Mouse (Mus musculus) spleen, postnatal 36 days (tissue): ENCODE measurements at regions not wholly inside any gene's neighbourhood (a gene's known extent, or its start where the extent isn't known, plus 50 kb on each side); places are given as distances from the start of the nearest gene placed in this dataset.

Experiments
- DNase-seq, 2 experiments: peaks; one replicate each; pipeline ENCODE4 v3.0.0; 2022; ENCODE audit warnings: low spot score in 2 of 2, mixed read lengths in 1 of 2

DNA sequence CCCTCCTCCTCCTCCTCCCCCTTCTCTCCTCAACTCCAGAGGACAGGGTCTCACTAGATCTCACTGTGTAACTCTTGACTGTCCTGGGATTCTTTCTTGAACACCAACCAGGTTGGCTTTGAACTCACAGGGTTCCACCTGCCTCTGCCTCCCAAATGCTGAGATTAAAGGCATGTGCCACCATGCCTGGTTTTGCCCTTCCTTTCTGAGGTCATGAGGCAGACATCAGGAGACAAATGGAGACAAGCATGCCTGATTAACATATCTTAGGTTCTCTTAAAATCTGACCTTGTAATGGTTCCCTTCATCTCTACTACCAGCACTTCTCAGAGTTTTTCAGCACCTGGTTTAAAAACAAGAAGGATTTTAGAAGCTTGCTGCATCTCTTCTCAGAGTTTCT is 143.5 kb downstream of the Gm10260 start:
- no peak for DNase-seq

DNA sequence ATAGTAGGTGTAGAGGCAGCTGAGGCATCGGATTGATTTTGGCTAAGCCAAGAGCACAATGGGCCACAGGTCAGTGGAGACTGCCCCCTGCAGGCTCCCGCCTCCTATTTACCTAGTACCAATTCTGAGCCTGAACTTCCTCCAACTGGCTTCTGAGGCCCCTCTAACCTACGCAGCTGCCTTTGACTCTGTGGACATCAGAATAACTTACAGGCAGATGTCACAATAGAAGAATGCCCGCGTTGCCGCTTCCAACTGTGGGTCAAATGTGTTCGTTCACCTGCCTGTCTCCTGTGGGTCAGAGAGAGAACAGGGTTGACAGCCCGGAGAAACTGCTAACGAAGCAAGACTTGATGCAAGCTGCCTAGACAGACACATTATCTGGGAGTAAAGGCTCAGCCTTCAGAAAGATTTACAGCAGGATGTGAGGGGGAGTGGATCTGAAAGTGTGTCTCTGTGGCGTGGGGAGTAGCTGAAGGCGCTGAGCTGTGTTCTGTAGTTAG is 153.2 kb downstream of the Gm10260 start:
- DNase-seq, result peak; percentile 16 to 19

DNA sequence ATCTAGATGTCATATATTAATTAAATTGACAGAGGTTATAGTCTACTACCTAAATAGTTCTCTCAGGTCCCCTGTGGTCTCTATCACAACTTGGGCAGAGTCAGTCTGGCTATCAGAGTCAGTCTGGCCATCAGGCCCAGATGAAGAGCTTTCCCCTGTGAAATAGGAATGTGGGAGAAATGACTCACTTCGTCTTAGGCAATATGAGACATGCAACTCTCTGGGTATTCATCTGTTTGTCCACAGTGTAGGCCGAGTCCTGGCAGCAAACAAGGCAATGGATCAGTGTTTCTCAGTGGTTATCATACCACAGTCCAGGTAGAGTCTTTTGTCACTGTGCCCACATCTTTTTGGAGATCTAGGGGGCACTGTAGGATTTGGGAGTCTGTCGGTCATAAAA is 156.0 kb downstream of the Gm10260 start:
- no peak for DNase-seq

DNA sequence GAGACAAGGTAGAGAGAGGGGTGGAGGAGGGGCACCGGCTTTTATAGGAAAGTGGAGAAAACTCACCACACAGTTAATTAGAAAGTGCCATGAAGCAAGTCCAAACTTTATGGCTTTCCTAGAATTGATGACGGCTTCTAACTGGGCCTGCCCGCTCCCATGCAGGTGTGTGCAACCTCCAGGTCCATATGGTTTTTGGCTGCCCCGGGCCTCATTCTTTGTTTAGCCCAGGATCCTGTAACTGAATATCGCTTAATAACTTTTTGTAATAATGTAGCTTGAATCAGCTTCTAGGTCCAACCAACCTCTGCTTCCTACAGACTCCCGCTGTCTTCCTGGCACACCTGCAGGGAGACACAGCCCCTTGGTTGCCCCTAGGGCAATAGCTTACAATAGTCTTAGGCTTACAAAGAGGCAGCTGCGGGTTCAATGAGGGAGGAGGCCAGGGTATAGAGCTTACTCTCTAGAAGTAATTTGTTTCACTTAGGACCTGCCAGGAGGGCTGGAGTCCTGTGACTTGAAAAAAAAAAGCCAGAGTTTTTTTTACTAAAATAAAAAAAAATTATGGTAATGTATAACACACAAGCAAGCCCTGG is 159.2 kb downstream of the Gm10260 start:
- no peak for DNase-seq

DNA sequence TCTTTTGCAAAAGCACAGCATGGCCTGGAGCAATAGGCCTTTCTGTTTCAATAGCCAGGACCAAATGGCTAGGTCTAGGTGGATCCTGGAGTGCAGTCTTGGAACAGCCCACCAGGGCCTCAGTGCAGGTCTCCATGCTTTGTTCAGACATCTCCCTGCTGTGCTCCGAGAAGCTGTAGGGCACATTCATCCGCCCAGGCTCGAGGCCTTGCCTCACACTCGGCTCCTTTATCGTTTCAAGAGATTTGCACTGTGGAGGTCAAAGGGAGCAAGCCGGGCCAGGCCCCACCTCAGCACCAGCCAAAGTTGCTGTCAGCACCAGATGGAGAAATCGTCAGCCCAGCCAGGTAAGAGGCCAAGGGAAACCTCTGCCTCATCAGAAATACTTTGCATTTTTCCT is 160.3 kb downstream of the Gm10260 start:
- no peak for DNase-seq

DNA sequence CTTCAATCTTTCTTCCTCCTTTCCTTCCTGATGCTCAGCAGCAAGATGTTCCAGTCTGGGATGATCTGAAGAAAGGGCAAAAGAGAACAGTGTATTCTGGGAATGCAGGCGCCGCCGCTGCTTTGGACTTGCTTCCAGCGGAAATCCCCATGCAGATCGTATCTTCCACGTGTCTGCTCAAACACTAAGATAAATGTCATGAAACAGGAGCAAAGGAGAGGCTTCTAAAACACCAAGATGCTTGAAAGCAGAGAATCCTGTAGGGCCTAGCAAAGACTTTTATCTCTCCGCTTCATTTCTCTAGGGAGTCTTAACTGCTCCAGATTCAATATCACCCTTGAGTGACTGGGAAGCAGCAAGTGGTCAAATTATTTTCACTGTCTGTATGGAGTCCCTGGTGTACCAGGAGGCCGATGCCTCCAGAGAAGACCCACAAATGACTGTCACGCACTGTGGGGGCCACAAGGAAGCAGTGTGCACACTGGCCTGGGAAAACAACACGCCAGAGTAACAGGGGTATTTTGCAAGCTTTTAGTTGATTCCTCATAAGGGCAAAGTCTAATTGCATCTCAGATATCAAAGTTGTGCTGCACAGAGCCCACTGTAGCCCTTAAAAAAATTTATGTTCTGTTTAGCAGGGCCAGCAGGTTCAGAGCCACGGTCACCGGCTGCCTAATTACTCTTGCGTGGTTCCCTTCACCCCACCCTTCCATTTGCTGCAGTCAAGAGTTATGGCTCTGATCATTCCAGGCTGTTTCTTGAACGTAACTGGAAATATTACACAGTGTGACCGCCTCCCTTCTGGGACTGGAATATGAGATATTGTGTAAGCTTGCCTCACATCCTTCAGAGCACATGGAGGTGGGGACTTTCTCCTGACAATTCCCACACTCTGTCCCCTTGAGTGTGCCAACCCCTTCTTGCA is 161.7 kb downstream of the Gm10260 start:
- DNase-seq, result no peak

DNA sequence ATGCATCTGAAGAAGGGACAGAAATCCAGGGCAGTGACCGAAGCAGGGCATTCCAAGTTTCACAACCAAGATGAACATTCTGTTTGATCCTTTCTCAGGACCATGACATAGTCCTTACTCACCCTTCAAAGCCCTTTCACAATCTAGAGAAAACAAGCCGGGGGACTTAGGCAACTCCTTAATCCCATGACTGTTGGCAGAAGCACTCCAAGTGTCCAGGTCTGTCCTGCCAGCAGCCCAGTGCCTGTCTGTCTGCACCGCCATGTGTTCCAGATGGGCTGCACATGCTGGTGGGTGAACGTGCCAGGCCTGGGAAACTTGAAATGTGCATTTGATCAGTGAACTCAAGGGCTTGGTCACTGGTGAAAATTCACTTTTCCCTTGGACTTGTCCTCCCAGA is 165.6 kb downstream of the Gm10260 start:
- no peak for DNase-seq

DNA sequence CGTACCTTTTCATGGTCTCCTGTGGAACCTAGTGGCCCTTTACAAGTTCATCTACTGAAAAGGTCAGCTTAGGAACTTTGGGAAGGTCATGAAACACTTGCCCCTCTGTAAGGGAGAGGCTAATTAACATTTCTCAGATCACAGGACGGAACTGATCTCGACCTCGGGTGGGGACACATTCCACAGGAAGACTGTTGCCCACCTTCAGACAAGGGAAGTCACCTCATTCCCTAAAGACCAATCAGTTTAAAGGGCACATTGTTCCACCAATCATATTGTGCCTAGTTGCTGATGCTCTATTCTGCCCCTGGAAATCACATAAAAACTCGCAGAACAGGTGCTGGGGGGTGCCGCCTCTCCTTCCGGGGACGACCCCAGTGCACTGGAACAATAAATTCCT is 170.8 kb downstream of the Gm10260 start:
- no peak for DNase-seq

DNA sequence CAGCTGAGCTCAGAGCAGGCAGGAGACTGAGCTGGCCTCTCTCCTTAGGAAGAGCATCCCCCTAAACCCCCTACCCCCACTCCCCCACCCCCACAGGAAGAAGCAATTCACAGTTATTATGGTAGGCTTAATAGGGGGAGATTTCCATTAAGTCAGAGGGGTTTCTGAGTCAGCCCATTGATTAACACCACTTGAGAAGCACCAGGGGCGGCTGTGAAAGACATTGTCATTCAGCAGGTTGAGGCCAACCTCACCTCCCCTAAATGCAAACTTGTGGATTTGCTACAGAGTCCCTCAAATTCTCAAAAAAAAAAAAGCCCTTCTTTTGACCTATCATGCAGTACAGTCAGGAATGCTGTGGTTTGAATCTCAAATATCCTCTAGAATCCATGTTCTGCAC is 172.3 kb downstream of the Gm10260 start:
- DNase-seq, result no peak

DNA sequence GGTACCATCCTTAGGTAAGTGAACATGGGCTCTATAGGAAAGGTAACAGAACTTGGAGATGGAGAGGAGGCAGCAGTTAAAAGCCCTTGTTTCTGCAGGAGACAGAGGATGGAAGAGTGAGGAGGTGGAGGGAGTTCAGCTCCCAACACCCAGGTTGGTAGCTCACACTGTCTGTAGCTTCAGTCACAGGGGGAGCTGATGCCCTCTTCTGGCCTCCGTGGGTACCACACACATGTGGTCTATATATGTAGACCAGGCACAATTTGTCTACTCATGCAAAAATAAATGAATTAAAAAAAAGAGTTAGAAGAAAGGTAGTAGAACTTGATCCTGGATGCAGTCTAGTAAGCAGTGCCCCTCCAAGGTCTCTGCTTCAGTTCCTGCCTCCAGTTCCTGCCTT is 173.3 kb downstream of the Gm10260 start:
- DNase-seq, result no peak

DNA sequence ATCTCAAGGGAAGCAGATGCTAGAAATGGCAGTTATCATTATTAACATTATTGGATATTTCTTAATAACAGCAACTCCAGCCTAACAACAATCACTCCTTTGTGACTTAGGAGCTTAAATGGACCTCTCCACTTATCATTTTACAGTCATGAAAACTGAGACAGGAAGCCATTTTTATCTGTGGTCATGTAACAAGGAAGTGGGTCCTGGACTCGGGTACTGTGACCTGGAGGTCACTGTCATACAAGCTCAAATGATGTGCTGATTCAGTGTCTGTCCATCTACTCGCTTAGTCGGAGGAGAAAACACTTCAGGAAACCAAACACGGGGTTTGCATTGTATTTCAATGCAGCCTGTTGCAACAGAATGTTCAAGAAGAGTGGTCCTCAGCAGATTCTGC is 176.4 kb downstream of the Gm10260 start:
- no peak for DNase-seq

DNA sequence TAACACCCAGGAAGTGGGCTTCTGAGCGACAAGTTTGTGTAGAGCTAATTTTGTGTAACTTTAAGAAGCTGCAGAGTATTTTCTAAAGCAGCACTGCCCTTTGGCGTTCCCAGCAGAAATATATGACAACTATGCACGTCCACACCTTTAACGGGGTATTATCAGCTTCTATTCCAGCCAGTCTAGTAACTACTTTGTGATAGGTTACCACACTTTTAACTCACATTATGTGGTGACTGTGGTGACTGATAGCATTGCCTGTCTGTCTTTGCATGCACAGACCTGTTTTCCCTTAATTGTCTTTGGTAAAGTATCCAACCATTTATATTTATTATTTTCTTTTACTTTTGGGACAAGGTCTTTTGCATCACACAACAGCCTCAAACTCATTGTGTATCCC is 179.1 kb downstream of the Gm10260 start:
- no peak for DNase-seq

DNA sequence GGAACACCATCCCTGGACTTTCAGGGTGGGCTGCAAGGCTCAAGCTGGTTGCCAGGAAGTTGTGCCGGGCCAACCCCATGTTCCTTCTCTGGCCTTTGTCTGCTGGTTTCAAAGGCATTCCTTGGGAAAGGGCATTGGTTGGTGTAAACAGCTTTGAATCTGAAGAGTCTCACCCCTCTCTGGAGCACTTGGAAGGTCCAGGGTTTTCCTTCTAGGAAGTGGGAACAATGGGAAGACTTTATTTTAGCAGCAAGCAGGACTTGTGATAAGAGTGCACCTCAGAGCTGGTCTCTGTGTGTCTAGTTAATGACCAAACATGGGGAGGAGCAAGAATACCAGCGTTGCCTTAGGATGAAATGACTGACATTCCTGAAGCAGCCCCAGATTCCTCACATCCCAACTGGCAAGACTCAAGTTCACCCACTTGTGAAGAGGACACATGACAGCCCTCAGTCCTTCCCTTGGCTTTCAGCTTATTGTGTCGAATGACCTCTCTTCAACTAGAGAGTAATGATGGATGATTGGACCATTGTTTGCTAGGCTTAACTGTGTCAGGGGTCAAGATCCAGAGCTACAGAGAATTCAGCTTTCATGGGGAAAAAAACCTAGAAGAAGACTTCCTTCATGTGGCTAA is 180.1 kb downstream of the Gm10260 start:
- no peak for DNase-seq

DNA sequence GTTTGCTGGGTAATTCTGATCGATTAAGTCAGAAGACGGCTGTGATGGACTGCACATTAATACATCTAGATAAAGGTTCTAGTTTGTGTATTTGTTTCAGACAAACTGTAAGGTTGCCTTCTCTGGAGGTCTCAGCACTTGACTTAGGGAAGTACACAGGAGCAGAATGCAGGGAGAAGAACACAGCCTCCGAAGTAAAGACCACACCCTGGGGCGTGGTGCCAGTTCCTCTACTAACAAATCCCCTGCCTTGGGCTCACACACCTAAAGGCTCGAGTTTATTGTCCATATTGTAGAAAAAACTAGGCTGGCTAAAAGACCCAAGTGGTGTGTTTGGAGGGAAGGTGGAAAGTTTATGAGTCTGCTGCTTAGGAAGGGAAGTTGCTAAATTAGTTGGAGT is 181.8 kb downstream of the Gm10260 start:
- no peak for DNase-seq

DNA sequence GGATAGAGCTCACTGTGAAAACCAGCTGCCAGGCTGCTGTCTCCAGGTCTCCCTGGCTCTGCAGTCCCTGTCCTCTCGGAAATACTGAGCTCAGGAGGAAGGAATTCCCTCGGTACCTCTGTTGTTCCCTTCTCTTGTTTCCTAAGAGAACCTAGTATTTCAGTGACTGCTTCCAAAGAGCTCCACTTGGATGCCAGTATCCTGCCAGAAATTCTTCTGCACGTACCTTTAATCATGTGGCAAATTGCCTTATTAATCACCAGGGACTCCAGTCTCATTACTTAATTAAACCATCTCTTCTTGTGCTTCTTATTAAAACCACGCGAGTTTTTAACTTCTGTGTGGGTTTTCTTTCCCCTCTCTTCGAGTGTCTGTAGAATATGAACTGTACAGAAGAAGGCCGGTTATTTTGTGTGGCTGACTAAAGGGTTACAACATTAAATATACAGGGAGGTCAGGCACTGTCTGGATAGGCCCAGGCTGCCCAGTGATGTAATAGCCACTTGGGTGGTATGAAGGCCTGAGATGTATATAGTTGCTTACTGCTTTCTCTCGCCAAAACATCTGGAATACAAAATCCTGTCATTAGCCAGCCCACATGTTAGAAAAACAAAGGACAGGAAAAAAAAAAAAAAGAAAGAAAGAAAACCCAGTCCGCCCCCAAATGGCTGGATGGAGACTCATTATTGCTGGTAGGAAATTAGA is 183.2 kb downstream of the Gm10260 start:
- DNase-seq, result no peak

DNA sequence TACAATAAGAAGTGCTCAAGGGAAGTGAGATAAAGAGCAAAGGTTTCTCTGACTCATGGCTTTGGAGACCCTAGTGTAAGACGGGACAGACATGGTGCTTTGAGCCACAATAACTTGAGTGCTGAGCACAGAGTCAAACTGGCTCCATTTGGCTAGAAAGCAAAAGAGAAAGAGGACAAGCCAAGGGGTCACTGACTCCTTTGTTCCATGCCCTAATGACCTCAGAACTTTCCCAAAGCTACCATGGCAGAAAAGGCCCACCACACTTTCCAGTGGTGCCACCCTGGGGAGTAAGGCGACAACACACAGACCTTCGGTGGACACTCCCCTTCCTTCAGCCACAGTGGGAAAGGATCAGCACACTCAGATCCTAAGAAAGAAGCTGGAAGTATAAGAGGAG is 186.8 kb downstream of the Gm10260 start:
- DNase-seq, result no peak

DNA sequence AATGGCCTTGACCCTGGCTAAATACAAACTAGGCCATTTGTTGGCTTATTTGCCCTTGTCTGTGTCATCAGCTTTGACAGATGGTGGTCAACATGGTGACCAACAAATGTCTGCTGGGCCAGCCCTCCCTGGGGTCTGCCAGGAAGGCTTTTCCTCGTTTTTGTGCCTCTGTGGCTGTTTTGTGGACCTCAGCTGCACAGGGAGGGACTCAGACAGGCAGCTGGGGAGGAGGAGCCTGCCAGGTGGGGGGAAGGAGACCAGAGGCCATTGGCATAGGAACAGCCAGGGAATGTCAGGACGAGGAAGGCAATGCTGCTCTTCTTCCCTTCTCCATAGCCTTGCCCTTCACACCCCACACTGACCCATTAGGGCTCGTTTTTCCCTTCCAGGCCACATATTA is 188.1 kb downstream of the Gm10260 start:
- no peak for DNase-seq

DNA sequence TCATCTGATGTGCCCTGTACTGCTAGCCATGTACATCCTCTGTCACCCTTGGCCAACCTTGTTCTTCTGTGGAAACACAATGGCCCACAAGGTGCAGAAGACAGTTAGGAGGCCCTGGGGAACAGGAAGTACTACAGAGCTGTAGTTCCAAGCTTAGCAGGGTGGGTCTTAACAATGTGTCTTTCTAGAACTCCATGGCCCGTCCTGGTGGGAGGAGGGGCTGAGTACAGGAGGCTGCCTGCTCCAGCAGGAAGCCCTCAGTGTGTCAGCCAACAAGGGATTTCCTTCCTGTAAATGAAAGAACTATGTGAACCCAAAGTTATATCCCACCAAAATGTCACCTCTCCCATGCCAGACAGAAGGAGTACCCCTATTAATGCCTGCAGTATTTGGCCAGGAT is 190.4 kb downstream of the Gm10260 start:
- no peak for DNase-seq

DNA sequence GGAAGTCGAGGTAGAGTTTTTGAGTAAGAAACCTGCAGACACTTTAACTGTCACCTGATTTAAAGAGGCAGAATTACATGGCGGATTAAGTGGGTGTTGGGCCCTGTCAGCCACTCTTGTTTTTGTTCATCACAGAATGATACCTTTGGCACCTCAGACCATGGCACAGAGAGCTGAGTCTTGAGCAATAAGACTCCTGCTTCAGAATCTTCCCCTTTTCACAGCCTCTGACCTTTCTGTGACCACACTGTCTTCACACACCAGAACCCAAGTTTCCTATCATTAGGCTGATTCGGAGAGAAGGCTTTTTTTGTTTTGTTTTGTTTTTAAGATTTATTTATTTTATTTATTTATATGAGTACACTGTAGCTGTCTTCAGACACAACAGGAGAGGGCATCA is 192.8 kb downstream of the Gm10260 start:
- no peak for DNase-seq

DNA sequence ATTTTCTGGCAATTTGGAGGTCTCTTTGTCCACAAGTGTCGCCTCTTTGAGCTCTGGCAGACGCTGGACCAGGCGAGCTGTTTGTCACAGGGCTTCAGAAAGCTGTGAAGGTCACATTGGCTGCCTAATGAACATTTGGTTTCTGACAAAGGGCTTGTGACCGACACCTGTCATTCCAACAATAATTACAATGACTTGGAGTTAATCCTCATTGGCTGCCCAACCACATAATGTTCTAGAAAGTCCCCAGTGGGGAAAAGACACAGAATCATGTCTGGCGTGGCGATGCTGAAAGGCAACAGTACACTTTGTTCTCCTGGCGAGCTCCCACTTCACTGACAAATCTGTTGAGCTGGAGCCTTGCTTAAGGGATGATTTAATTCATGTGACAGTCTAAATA is 194.4 kb downstream of the Gm10260 start:
- DNase-seq, result no peak

DNA sequence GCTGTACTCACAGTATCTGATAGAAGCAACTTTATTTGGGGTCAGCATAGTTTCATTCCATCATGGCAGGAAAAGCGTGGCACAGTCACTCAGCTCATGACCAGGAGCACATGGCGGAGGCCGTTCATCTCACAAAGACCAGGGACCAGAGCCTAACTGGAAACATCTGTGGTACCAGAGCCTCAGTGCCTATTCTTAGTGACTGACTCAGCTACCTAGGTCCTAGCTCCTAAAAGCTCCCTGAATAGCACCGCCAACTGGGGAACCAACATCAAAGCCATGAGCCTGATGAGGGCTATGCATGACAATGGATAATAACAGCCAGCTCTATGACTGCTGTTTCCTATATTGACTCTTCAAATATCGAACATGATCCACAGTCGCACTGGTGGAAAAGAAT is 198.2 kb downstream of the Gm10260 start:
- no peak for DNase-seq

DNA sequence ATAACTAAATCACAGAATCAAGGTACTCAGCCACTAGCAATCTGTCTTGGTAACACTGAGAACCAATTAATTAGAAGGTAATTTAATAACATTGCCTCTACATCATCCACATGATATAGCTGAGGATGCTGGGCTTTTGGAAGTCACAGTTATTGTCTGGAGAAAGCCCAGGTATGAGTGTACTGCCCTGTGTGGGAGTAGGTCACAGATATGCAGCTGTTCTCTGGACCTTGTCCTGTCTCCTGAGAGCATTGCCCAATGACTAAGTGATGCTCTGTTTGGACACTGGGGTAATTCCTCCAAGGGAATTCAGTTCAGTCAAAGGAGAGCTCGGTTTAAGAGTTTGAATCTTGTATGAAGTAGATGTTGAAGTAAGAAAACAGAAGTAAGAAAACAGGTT is 199.6 kb downstream of the Gm10260 start:
- no peak for DNase-seq
